Mouse (Mus musculus): ENCODE results near the gene Lrp4. TPM values are rescaled to one million over a fixed set of nuclear protein-coding genes. Genes with fewer than 3 reads are reported as not detected.

Gene Lrp4
- polyA plus RNA-seq, 1 experiment = 12.0 TPM

GRCm38 (mm10) chr2:91452658-91453057 lies 4.7 kb upstream of the Lrp4 start:
- Histone ChIP-seq H3K27me3 (ENCODE audit: control insufficient read depth, insufficient read depth, low read length) (no peaks in the 10 kb centered on the region), H3K4me3 (ENCODE audit: low read depth, low read length) (peak overlapping the region; percentile 43), H3K4me1 (ENCODE audit: control insufficient read depth, insufficient read depth, insufficient read length, low read length) (peaks cover 8% of the 10 kb centered on the region), H3K27ac (ENCODE audit: insufficient read depth, low read depth, low read length) (peak overlapping the region; percentile 72), H3K36me3 (ENCODE audit: control insufficient read depth, insufficient read depth, low read length) (no peaks in the 10 kb centered on the region)
- 13% methylated on average over 8 of the region's 8 CpGs for WGBS
- TF ChIP-seq CTCF (IDR thresholded peaks at IDR 0.05; ENCODE audit: extremely low read depth, insufficient read length, insufficient replicate concordance, low read depth, low read length) = no peak
- TF ChIP-seq POLR2A (IDR thresholded peaks at IDR 0.05; ENCODE audit: low read depth, low read length) = no peak

GRCm38 (mm10) chr2:91453231-91454075 lies 3.9 kb upstream of the Lrp4 start:
- no peaks in the 10 kb centered on the region for H3K27me3 ChIP-seq (ENCODE audit: control insufficient read depth, insufficient read depth, low read length)
- 33% methylated on average over 9 of the region's 9 CpGs for WGBS
- peak overlapping the region; percentile 68 for H3K27ac ChIP-seq (ENCODE audit: insufficient read depth, low read depth, low read length)

GRCm38 (mm10) chr2:91454434-91454833 lies 2.9 kb upstream of the Lrp4 start:
- 94% methylated on average over 3 of the region's 3 CpGs for WGBS
- TF ChIP-seq POLR2A (IDR thresholded peaks at IDR 0.05; ENCODE audit: low read depth, low read length) = no peak
- no peak for TF ChIP-seq CTCF (IDR thresholded peaks at IDR 0.05; ENCODE audit: extremely low read depth, insufficient read length, insufficient replicate concordance, low read depth, low read length)
- Histone ChIP-seq H3K27ac (ENCODE audit: insufficient read depth, low read depth, low read length) (no peak overlapping the region), H3K4me1 (ENCODE audit: control insufficient read depth, insufficient read depth, insufficient read length, low read length) (peaks cover 8% of the 10 kb centered on the region), H3K36me3 (ENCODE audit: control insufficient read depth, insufficient read depth, low read length) (no peaks in the 10 kb centered on the region), H3K27me3 (ENCODE audit: control insufficient read depth, insufficient read depth, low read length) (no peaks in the 10 kb centered on the region), H3K4me3 (ENCODE audit: low read depth, low read length) (no peak overlapping the region)

More at GRCm38 (mm10) chr2:91453231-91454075, 3.9 kb upstream of the Lrp4 start:
- Histone ChIP-seq H3K36me3 (ENCODE audit: control insufficient read depth, insufficient read depth, low read length) (no peaks in the 10 kb centered on the region), H3K4me1 (ENCODE audit: control insufficient read depth, insufficient read depth, insufficient read length, low read length) (peaks cover 8% of the 10 kb centered on the region), H3K4me3 (ENCODE audit: low read depth, low read length) (no peak overlapping the region)
- TF ChIP-seq CTCF (IDR thresholded peaks at IDR 0.05; ENCODE audit: extremely low read depth, insufficient read length, insufficient replicate concordance, low read depth, low read length) (no peak), POLR2A (IDR thresholded peaks at IDR 0.05; ENCODE audit: low read depth, low read length) (no peak)

- no peak overlapping the region for H3K4me3 ChIP-seq (ENCODE audit: low read depth, low read length)
- TF ChIP-seq CTCF (IDR thresholded peaks at IDR 0.05; ENCODE audit: extremely low read depth, insufficient read length, insufficient replicate concordance, low read depth, low read length) = no peak
- no peaks in the 10 kb centered on the region for H3K27me3 ChIP-seq (ENCODE audit: control insufficient read depth, insufficient read depth, low read length)
- H3K27ac ChIP-seq (ENCODE audit: insufficient read depth, low read depth, low read length) = no peak overlapping the region
- H3K4me1 ChIP-seq (ENCODE audit: control insufficient read depth, insufficient read depth, insufficient read length, low read length) = peaks cover 6% of the 10 kb centered on the region
- no peaks in the 10 kb centered on the region for H3K36me3 ChIP-seq (ENCODE audit: control insufficient read depth, insufficient read depth, low read length)
- WGBS = under 1% methylated on average over 4 of the region's 4 CpGs
These were observed 1.5 kb upstream of the Lrp4 start for GRCm38 (mm10) chr2:91455826-91456225.

- TF ChIP-seq CTCF (IDR thresholded peaks at IDR 0.05; ENCODE audit: extremely low read depth, insufficient read length, insufficient replicate concordance, low read depth, low read length) = no peak
- TF ChIP-seq POLR2A (IDR thresholded peaks at IDR 0.05; ENCODE audit: low read depth, low read length) = no peak
- Histone ChIP-seq H3K4me1 (ENCODE audit: control insufficient read depth, insufficient read depth, insufficient read length, low read length) (peaks cover 12% of the 10 kb centered on the region), H3K27ac (ENCODE audit: insufficient read depth, low read depth, low read length) (no peak overlapping the region), H3K27me3 (ENCODE audit: control insufficient read depth, insufficient read depth, low read length) (no peaks in the 10 kb centered on the region), H3K4me3 (ENCODE audit: low read depth, low read length) (peak overlapping the region; percentile 82), H3K36me3 (ENCODE audit: control insufficient read depth, insufficient read depth, low read length) (no peaks in the 10 kb centered on the region)
- WGBS = 42% methylated on average over 9 of the region's 9 CpGs
These were observed 715 bp upstream of the Lrp4 start for GRCm38 (mm10) chr2:91456491-91457100.

- H3K27me3 ChIP-seq (ENCODE audit: control insufficient read depth, insufficient read depth, low read length) = no peaks in the 10 kb centered on the region
- H3K27ac ChIP-seq (ENCODE audit: insufficient read depth, low read depth, low read length) = peak overlapping the region; percentile 74
- H3K4me3 ChIP-seq (ENCODE audit: low read depth, low read length) = peak overlapping the region; percentile 82
- H3K36me3 ChIP-seq (ENCODE audit: control insufficient read depth, insufficient read depth, low read length) = no peaks in the 10 kb centered on the region
- under 1% methylated on average over 45 of the region's 45 CpGs for WGBS
- TF ChIP-seq CTCF (IDR thresholded peaks at IDR 0.05; ENCODE audit: extremely low read depth, insufficient read length, insufficient replicate concordance, low read depth, low read length) (no peak), POLR2A (IDR thresholded peaks at IDR 0.05; ENCODE audit: low read depth, low read length) (no peak)
- H3K4me1 ChIP-seq (ENCODE audit: control insufficient read depth, insufficient read depth, insufficient read length, low read length) = peaks cover 15% of the 10 kb centered on the region
These were observed 443 bp downstream of the Lrp4 start for GRCm38 (mm10) chr2:91457656-91458251.

- Histone ChIP-seq H3K4me1 (ENCODE audit: control insufficient read depth, insufficient read depth, insufficient read length, low read length) (peaks cover 15% of the 10 kb centered on the region), H3K27me3 (ENCODE audit: control insufficient read depth, insufficient read depth, low read length) (no peaks in the 10 kb centered on the region), H3K36me3 (ENCODE audit: control insufficient read depth, insufficient read depth, low read length) (no peaks in the 10 kb centered on the region), H3K4me3 (ENCODE audit: low read depth, low read length) (peak overlapping the region; percentile 82), H3K27ac (ENCODE audit: insufficient read depth, low read depth, low read length) (peak overlapping the region; percentile 74)
- WGBS = under 1% methylated on average over 21 of the region's 21 CpGs
- no peak for TF ChIP-seq POLR2A (IDR thresholded peaks at IDR 0.05; ENCODE audit: low read depth, low read length)
These were observed 951 bp downstream of the Lrp4 start for GRCm38 (mm10) chr2:91458252-91458672.
